Mouse (Mus musculus) forebrain, embryonic 11.5 days (tissue): ENCODE data around the gene Reep1. TPM values are rescaled to one million over a fixed set of nuclear protein-coding genes. Genes with fewer than 3 reads are reported as not detected.

ENCODE experiments used
- ATAC-seq: fragments of 200-750 bp; cut with Nextera tagmentation; replicated peaks from 2 replicates; pipeline ENCODE4 v1.8.0; 2017; ENCODE audit warnings: moderate TSS enrichment; ENCODE audit not compliant: low FRiP score
- DNase-seq: peaks from one replicate; pipeline ENCODE4 v3.0.0-alpha.2; 2017; ENCODE audit warnings: low spot score
- H3K27ac ChIP-seq: fragments of 300-500 bp; sonication (generic); 2 replicates; pipeline ENCODE4 v1.5.1; 2014; ENCODE audit warnings: low read depth, low read length
- H3K27me3 ChIP-seq: fragments of 300-500 bp; sonication (generic); 2 replicates; pipeline ENCODE4 v1.6.1; 2014; ENCODE audit warnings: mild to moderate bottlenecking, low read length, mixed read lengths; ENCODE audit not compliant: control insufficient read depth, insufficient read depth
- H3K36me3 ChIP-seq: fragments of 300-500 bp; sonication (generic); 2 replicates; pipeline ENCODE4 v1.6.1; 2014; ENCODE audit warnings: mild to moderate bottlenecking, low read length, moderate library complexity, mixed read lengths; ENCODE audit not compliant: control insufficient read depth, insufficient read depth
- H3K4me1 ChIP-seq: fragments of 300-500 bp; sonication (generic); replicated peaks from 2 replicates; pipeline ENCODE4 v1.6.1; 2014; ENCODE audit warnings: low read length, mixed read lengths; ENCODE audit not compliant: control insufficient read depth, insufficient read depth
- H3K4me2 ChIP-seq: fragments of 300-500 bp; sonication (generic); 2 replicates; pipeline ENCODE4 v1.6.1; 2014; ENCODE audit warnings: low read depth, mild to moderate bottlenecking, low read length, moderate library complexity, mixed read lengths; ENCODE audit not compliant: severe bottlenecking
- H3K4me3 ChIP-seq: fragments of 300-500 bp; sonication (generic); 2 replicates; pipeline ENCODE4 v1.5.1; 2014; ENCODE audit warnings: low read depth, low read length
- H3K9ac ChIP-seq: fragments of 300-500 bp; sonication (generic); 2 replicates; pipeline ENCODE4 v1.6.1; 2014; ENCODE audit warnings: low read length
- H3K9me3 ChIP-seq: fragments of 300-500 bp; sonication (generic); 2 replicates; pipeline ENCODE4 v1.6.1; 2016; ENCODE audit warnings: low read length, mixed read lengths; ENCODE audit not compliant: control insufficient read depth
- WGBS: fragments of 180-500 bp; shearing (Covaris S2); extraction: QIAGEN DNeasy Blood & Tissue Kit; methylation state at CpG from one replicate; pipeline ENCODE4 v1.1.7; 2014; 5-methylcytosine and 5-hydroxymethylcytosine counted together
- polyA plus RNA-seq: library from polyadenylated mRNA; unstranded; fragments of >200 nt; fragmentation: Nextera tagmentation; extraction: Ambion mirVana; gene quantifications from 2 replicates; pipeline ENCODE4 v1.2.1, GENCODE M21; 2014

Reep1 gene
- 44.7 and 47.3 TPM in 2 replicates for polyA plus RNA-seq

DNA sequence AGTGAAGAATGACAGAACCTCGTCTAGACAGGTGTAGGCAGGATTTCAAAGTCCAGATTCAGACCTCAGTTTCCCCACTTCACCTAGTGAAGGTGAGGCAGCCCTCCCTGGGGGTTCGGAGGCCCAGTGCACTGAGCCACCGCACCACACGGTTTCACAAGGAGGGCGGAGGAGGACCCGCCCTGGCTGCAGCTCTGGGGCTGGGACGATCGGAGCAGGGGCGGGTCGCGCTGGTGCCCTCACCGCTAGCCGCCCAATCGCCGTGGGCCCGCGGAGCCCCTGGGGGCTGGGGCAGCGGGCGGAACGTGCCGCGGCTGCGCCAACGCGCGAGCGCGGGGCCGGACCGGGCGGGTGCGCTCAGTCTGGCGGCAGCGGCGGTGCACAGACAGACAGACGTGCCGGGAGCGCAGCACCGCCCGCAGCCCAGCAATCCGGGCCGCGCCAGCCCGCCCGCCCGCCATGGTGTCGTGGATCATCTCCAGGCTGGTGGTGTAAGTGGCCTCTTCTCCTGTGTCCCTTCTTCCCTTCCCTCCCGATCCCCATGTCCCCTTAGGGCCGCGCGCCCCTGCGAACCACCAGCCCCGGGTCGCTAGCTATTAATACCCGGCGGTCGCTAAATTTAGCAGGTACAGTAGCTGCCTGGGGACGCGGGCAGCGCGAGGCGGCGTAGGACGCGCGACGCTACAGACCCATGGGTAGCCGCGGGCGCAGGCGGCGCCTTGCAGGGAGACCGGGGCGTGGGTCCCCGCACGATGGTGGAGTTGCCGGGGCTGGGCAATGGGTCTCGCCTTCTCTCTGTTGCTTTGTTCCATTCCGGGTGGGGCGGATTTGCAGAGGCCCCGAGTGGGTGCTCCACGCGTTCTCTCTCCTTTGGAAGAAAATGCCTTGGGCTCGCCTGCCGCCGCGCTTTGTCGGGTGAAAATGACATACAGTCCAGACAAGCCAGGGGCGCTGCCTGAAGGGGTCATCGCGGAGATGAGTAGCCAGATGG is at the start of gene Reep1:
Gene Reep1, plus strand, starts transcription at position 51 of the 991 bp plus-strand sequence.
- no peaks in the 10 kb centered on the region for H3K9me3 ChIP-seq
- 0 out of 2 replicates have a peak, but pooled peaks cover 6% of the 10 kb centered on the region for H3K4me1 ChIP-seq
- no peaks in the 10 kb centered on the region; the same call in 1 of the 2 replicates for H3K27me3 ChIP-seq
- peak within 1 kb of the TSS; percentile 97 for H3K4me2 ChIP-seq
- H3K4me3 ChIP-seq, result peak within 1 kb of the TSS; percentile 65
- peak within 1 kb of the TSS; percentile 57; the same call in 1 of the 2 replicates for H3K27ac ChIP-seq
- DNase-seq, result peak; percentile 87
- peak within 1 kb of the TSS; percentile 69 for H3K9ac ChIP-seq
- under 1% methylated on average over 91 of the region's 91 CpGs for WGBS
- ATAC-seq, result peak; percentile 95
- no peaks in the 10 kb centered on the region for H3K36me3 ChIP-seq

DNA sequence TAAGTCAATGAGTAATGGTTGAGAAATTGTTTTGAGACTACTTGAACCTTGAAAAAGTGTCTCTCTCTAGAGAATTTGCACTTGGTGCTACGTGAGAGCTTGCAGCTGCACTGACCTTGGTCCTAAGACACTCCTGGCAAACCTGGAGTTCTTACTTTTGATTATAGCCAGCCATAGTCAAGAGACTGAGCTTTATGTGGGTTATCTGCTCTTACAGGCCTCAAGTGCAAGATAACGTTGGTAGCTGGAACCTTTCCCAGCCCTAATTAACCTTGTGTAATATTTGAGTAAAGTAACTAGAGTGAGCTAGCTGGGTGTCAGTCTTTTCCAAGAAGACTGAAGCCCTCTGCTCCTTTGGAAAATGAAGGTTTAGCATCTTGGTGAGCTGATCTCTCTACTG is 49.1 kb upstream of the Reep1 start:
- Histone ChIP-seq H3K36me3 (no peaks in the 10 kb centered on the region), H3K27me3 (no peaks in the 10 kb centered on the region), H3K4me1 (no peaks in the 10 kb centered on the region), H3K4me3 (no peak overlapping the region), H3K9ac (no peak overlapping the region), H3K4me2 (no peak overlapping the region), H3K9me3 (no peaks in the 10 kb centered on the region), H3K27ac (no peak overlapping the region)
- ATAC-seq (no peak), DNase-seq (no peak)
- WGBS, result 83% methylated on average over 2 of the region's 2 CpGs

DNA sequence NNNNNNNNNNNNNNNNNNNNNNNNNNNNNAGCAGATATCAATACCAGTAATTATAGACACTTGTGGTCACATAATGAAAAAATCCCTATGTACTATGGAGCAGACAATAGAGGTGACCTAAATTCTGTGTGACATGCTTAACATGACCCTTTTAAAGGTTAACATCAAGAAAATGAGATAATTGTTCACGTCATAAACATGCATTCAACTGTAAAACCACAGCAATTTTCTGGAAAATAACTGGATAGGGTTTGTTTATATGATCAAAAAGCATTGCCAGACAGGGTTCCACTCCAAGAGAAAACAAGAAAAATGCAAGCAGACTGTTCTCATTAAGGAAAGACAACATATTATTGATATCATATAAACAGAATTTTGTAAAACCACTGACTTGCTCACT is 42.9 kb upstream of the Reep1 start:
- no peaks in the 10 kb centered on the region for H3K9me3 ChIP-seq
- H3K27ac ChIP-seq, result no peak overlapping the region
- no peak overlapping the region for H3K4me2 ChIP-seq
- no peak overlapping the region for H3K9ac ChIP-seq
- WGBS, result 81% methylated on average over 1 of the region's 1 CpGs
- no peak for DNase-seq
- no peak for ATAC-seq
- no peaks in the 10 kb centered on the region for H3K27me3 ChIP-seq
- no peak overlapping the region for H3K4me3 ChIP-seq
- H3K4me1 ChIP-seq, result no peaks in the 10 kb centered on the region
- H3K36me3 ChIP-seq, result no peaks in the 10 kb centered on the region

DNA sequence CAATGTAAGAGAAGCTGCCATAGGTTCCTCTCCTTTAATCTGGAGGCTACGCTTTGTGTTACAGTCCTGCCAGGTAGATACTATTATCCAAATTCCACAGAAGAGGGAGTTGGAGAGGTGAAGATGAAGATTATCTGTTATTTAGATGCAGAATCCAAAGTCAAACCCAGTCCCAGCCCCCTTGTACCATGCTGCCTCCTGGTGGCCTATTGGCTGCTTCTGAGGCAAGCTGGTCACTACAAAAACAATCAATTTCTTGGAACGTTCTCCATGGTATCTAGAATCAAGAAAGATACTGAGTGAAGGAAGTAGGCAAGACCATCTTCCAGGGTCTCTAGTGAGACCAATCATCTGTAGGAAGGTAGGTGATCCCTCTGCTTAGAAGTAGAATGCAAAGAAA is 34.2 kb upstream of the Reep1 start:
- Histone ChIP-seq H3K36me3 (no peaks in the 10 kb centered on the region), H3K27ac (no peak overlapping the region), H3K4me3 (no peak overlapping the region), H3K9me3 (no peaks in the 10 kb centered on the region), H3K4me2 (no peak overlapping the region), H3K4me1 (no peaks in the 10 kb centered on the region), H3K27me3 (no peaks in the 10 kb centered on the region), H3K9ac (no peak overlapping the region)
- ATAC-seq, result no peak
- WGBS, result 68% methylated on average over 2 of the region's 2 CpGs
- no peak for DNase-seq

DNA sequence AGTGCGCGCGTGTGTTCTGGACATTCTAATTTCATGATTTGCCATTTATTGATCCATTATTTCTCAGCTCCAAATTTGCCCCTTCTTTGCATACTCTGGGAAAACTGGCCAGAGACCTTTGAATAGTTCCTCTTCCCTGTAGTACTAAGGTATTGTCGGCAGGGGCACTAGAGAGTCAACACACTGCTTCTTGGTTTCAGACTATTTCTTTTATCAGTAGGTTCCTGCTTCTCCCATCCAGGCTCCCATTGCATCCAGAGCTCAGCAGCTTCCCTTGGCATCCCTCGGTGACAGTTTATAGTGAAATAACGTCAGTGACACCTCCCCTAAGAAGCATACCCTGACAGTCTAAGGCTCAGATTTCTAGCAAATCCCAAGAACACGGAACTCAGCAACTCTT is 28.5 kb upstream of the Reep1 start:
- no peak overlapping the region for H3K9ac ChIP-seq

DNA sequence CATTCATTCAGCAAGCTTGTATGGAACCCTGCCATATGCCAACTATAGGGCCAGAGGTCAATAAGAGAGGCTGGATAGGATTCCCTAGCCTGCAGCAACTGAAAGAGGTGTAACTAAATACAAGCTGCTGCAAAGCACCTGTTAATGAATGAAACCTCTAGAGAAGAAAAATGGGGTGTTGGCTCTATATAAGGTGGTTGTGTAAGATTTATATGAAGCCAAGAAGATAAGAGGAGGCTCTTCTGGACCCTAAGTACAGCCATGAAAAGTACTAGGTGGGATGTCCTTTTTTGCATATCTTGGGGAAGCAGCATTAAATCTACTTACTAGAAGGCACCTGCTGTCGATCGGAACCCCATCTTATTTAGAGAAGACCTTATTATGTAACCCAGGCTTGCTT is 12.2 kb upstream of the Reep1 start:
- Histone ChIP-seq H3K9me3 (no peaks in the 10 kb centered on the region), H3K9ac (no peak overlapping the region), H3K4me2 (no peak overlapping the region), H3K4me1 (no peaks in the 10 kb centered on the region), H3K27me3 (no peaks in the 10 kb centered on the region), H3K36me3 (no peaks in the 10 kb centered on the region), H3K4me3 (no peak overlapping the region), H3K27ac (no peak overlapping the region)
- 84% methylated on average over 2 of the region's 2 CpGs for WGBS
- no peak for DNase-seq
- no peak for ATAC-seq

More for the DNA sequence above, 28.5 kb upstream of the Reep1 start:
- DNase-seq, result no peak
- Histone ChIP-seq H3K27me3 (no peaks in the 10 kb centered on the region), H3K4me2 (no peak overlapping the region), H3K4me3 (no peak overlapping the region), H3K9me3 (no peaks in the 10 kb centered on the region), H3K4me1 (no peaks in the 10 kb centered on the region), H3K36me3 (no peaks in the 10 kb centered on the region), H3K27ac (no peak overlapping the region)
- no peak for ATAC-seq
- 71% methylated on average over 7 of the region's 7 CpGs for WGBS

DNA sequence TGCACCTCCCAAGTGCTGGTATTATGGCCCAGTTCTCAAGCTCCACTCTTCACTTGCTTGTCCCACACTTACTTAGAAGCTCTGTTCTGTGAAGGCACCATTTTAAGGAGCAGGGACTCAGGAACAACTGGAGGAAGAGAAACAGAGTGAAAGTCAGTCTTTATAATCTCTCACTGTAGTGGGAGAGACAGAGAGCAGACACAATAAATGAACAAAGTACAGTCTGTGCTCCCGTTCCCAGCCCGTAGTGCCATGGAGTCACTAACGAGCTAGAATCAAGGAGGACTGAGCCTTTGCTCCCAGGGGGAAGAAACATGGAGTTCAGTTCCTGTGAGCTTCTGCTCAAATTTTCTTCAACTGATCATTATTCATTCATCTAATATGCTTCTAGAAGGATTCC is 11.8 kb upstream of the Reep1 start:
- no peak for DNase-seq
- Histone ChIP-seq H3K9ac (no peak overlapping the region), H3K4me3 (no peak overlapping the region), H3K36me3 (no peaks in the 10 kb centered on the region), H3K4me2 (no peak overlapping the region), H3K27me3 (no peaks in the 10 kb centered on the region), H3K27ac (no peak overlapping the region), H3K4me1 (no peaks in the 10 kb centered on the region), H3K9me3 (no peaks in the 10 kb centered on the region)
- WGBS, result 68% methylated on average over 3 of the region's 3 CpGs
- ATAC-seq, result no peak

DNA sequence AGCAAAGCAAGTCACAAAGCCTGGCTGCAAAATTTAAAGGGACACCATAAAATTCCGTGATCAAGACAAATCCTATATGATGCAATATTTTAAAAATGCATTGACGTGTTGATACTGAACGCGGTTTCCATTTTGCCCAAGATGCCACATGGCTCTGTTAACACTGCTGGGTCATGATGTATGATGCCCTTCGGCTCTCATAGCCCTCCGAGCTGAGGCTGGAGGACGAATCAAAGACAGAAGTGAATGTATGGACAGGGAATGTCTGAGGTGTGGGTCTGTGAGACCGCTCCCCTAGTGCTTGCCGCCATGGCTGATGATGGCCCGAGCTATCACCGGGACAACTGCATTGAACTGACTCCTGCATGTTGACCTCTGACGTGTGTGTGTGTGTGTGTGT is 490 bp upstream of the Reep1 start:
- no peak overlapping the region for H3K4me3 ChIP-seq
- H3K9ac ChIP-seq, result no peak overlapping the region
- 0 out of 2 replicates have a peak, but pooled peaks have one; percentile 11 for ATAC-seq
- DNase-seq, result no peak
- H3K4me1 ChIP-seq, result 0 out of 2 replicates have a peak, but pooled peaks cover 6% of the 10 kb centered on the region
- no peaks in the 10 kb centered on the region; the same call in 1 of the 2 replicates for H3K27me3 ChIP-seq
- H3K36me3 ChIP-seq, result no peaks in the 10 kb centered on the region
- 80% methylated on average over 12 of the region's 12 CpGs for WGBS
- no peak overlapping the region for H3K27ac ChIP-seq
- no peak overlapping the region for H3K4me2 ChIP-seq
- H3K9me3 ChIP-seq, result no peaks in the 10 kb centered on the region
